Mouse (Mus musculus) forebrain, postnatal 0 days (tissue): ENCODE data around the gene Tmem192. TPM values are rescaled to one million over a fixed set of nuclear protein-coding genes. Genes with fewer than 3 reads are reported as not detected.
A peak's percentile ranks its signal among the peaks of the same experiment; 100 is the strongest.

Experiments used
- ATAC-seq: fragments of 200-750 bp; cut with Nextera tagmentation; 2 replicates; pipeline ENCODE4 v1.8.0; 2017; ENCODE audit warnings: mild to moderate bottlenecking, moderate library complexity
- DNase-seq: peaks from one replicate; pipeline ENCODE4 v3.0.0-alpha.2; 2015
- H3K27ac ChIP-seq: fragments of 300-500 bp; sonication (generic); 2 replicates; pipeline ENCODE4 v1.5.1; 2014; ENCODE audit warnings: low read depth, mild to moderate bottlenecking, antibody characterized with exemption, low read length, moderate library complexity, mixed read lengths
- H3K27me3 ChIP-seq: fragments of 300-500 bp; sonication (generic); 2 replicates; pipeline ENCODE4 v1.6.1; 2014; ENCODE audit warnings: mild to moderate bottlenecking, low read length, mixed read lengths; ENCODE audit not compliant: insufficient read depth
- H3K36me3 ChIP-seq: fragments of 300-500 bp; sonication (generic); 2 replicates; pipeline ENCODE4 v1.6.1; 2014; ENCODE audit warnings: mild to moderate bottlenecking, moderate library complexity; ENCODE audit not compliant: insufficient read depth
- H3K4me1 ChIP-seq: fragments of 300-500 bp; sonication (generic); 2 replicates; pipeline ENCODE4 v1.6.1; 2014; ENCODE audit warnings: antibody characterized with exemption; ENCODE audit not compliant: insufficient read depth
- H3K4me2 ChIP-seq: fragments of 300-500 bp; sonication (generic); 2 replicates; pipeline ENCODE4 v1.6.1; 2014; ENCODE audit warnings: low read depth, mild to moderate bottlenecking, moderate library complexity
- H3K4me3 ChIP-seq: fragments of 300-500 bp; sonication (generic); 2 replicates; pipeline ENCODE4 v1.5.1; 2014; ENCODE audit warnings: low read depth, low read length, mixed read lengths
- H3K9ac ChIP-seq: fragments of 300-500 bp; sonication (generic); 2 replicates; pipeline ENCODE4 v1.6.1; 2014; ENCODE audit warnings: mild to moderate bottlenecking
- H3K9me3 ChIP-seq: fragments of 300-500 bp; sonication (generic); 2 replicates; pipeline ENCODE4 v1.6.1; 2016; ENCODE audit warnings: low read length
- CTCF ChIP-seq: sonication (generic); IDR thresholded peaks from 2 replicates; pipeline ENCODE4 v1.5.1; 2016; ENCODE audit warnings: antibody characterized with exemption, control low read depth, low read depth
- WGBS: fragments of 180-500 bp; shearing (Covaris S2); extraction: QIAGEN DNeasy Blood & Tissue Kit; methylation state at CpG from one replicate; pipeline ENCODE4 v1.1.7; 2014; 5-methylcytosine and 5-hydroxymethylcytosine counted together
- polyA plus RNA-seq: library from polyadenylated mRNA; unstranded; fragments of >200 nt; fragmentation: Nextera tagmentation; extraction: Ambion mirVana; gene quantifications from 2 replicates; pipeline ENCODE4 v1.2.1, GENCODE M21; 2015
- total RNA-seq: library from RNA; depleted of rRNA; stranded (reverse); fragments of >200 nt; gene quantifications from 2 replicates; pipeline ENCODE4 v1.2.3, GENCODE M21; 2014

Tmem192 gene
- total and polyA plus RNA-seq, 2 experiments from 2014 or later = 14.5 to 35.9 TPM

DNA sequence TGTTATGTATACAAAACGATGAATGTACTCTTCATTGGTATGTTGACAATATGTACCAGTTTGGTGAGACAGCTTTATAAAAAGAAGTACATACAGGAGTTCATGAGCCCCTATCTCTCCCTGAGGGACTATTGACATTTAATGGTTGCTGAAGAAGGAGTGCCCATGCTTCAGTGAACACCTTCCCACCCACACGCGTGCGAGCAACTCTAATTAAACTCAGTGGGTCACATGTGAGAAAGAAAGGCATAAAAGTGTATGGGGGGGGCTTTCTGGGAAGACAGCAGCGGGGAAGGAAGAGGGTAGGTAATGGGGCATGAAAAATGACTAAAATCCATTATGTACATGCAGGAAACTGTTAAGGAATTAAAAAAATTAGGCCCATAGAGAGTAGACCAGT lies 30.2 kb upstream of the Tmem192 start:
- H3K27ac ChIP-seq = no peak overlapping the region
- no peaks in the 10 kb centered on the region for H3K27me3 ChIP-seq
- H3K4me2 ChIP-seq = no peak overlapping the region
- no peaks in the 10 kb centered on the region for H3K36me3 ChIP-seq
- H3K9me3 ChIP-seq = no peaks in the 10 kb centered on the region
- 62% methylated on average over 5 of the region's 5 CpGs for WGBS
- no peak for TF ChIP-seq CTCF
- H3K9ac ChIP-seq = no peak overlapping the region
- peak; percentile 3; the same call in 1 of the 2 replicates for ATAC-seq
- H3K4me3 ChIP-seq = no peak overlapping the region
- no peaks in the 10 kb centered on the region for H3K4me1 ChIP-seq
- no peak for DNase-seq

- H3K4me3 ChIP-seq = no peak overlapping the region
- H3K27ac ChIP-seq = no peak overlapping the region
- WGBS = 60% methylated on average over 3 of the region's 3 CpGs
- H3K9me3 ChIP-seq = no peaks in the 10 kb centered on the region
- DNase-seq = no peak
- TF ChIP-seq CTCF = no peak
- H3K27me3 ChIP-seq = no peaks in the 10 kb centered on the region
- H3K9ac ChIP-seq = no peak overlapping the region
- no peak overlapping the region for H3K4me2 ChIP-seq
- no peak for ATAC-seq
- peaks cover 5% of the 10 kb centered on the region; the same call in 1 of the 2 replicates for H3K4me1 ChIP-seq
- no peaks in the 10 kb centered on the region for H3K36me3 ChIP-seq
Observed at GRCm38 (mm10) chr8:64923329-64923728, 23.7 kb upstream of the Tmem192 start.

- no peak overlapping the region for H3K27ac ChIP-seq
- 72% methylated on average over 4 of the region's 4 CpGs for WGBS
- DNase-seq = no peak
Observed at GRCm38 (mm10) chr8:64925762-64926161, 21.2 kb upstream of the Tmem192 start.

DNA sequence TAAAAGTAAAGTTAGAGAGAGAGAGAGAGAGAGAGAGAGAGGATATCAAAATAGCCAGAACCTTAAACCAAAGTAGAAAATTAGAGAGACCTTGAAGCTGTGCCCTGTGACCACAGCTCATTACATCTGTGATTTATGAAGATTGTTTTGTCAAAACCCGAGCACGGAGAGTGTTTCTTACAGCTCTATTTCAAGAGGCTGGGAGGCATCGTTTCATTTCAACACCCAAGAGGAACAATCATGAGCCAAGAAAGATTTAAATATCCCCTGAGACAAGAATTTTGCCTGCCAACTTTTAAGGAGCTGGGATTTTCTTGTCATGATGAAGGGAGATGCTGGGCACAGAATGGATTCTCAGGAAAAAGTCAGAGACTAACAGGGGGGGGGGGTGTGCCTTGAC lies 20.6 kb upstream of the Tmem192 start:
- no peak overlapping the region for H3K4me2 ChIP-seq
- peak; percentile 79 for ATAC-seq
- 35% methylated on average over 3 of the region's 3 CpGs for WGBS
- H3K9me3 ChIP-seq = no peaks in the 10 kb centered on the region
- DNase-seq = peak; percentile 70
- no peaks in the 10 kb centered on the region for H3K36me3 ChIP-seq
- no peak overlapping the region for H3K27ac ChIP-seq
- H3K27me3 ChIP-seq = no peaks in the 10 kb centered on the region
- H3K4me3 ChIP-seq = no peak overlapping the region
- H3K9ac ChIP-seq = no peak overlapping the region
- peaks cover 5% of the 10 kb centered on the region; the same call in 1 of the 2 replicates for H3K4me1 ChIP-seq
- no peak for TF ChIP-seq CTCF

More at GRCm38 (mm10) chr8:64925762-64926161, 21.2 kb upstream of the Tmem192 start:
- no peak overlapping the region for H3K4me2 ChIP-seq
- ATAC-seq = no peak; the same call in 1 of the 2 replicates
- H3K9me3 ChIP-seq = no peaks in the 10 kb centered on the region
- H3K4me1 ChIP-seq = peaks cover 5% of the 10 kb centered on the region; the same call in 1 of the 2 replicates
- no peaks in the 10 kb centered on the region for H3K36me3 ChIP-seq
- no peak for TF ChIP-seq CTCF
- H3K4me3 ChIP-seq = no peak overlapping the region
- H3K27me3 ChIP-seq = no peaks in the 10 kb centered on the region
- no peak overlapping the region for H3K9ac ChIP-seq

GRCm38 (mm10) chr8:64928938-64929337 lies 18.0 kb upstream of the Tmem192 start:
- TF ChIP-seq CTCF = no peak
- WGBS = 68% methylated on average over 6 of the region's 6 CpGs
- no peak overlapping the region for H3K4me3 ChIP-seq
- peaks cover 5% of the 10 kb centered on the region; the same call in 1 of the 2 replicates for H3K4me1 ChIP-seq
- no peak overlapping the region for H3K4me2 ChIP-seq
- DNase-seq (no peak), ATAC-seq (no peak)
- H3K27ac ChIP-seq = no peak overlapping the region
- H3K9me3 ChIP-seq = no peaks in the 10 kb centered on the region
- H3K36me3 ChIP-seq = no peaks in the 10 kb centered on the region
- no peaks in the 10 kb centered on the region for H3K27me3 ChIP-seq
- no peak overlapping the region for H3K9ac ChIP-seq

- Histone ChIP-seq H3K9me3 (no peaks in the 10 kb centered on the region), H3K4me3 (no peak overlapping the region), H3K36me3 (no peaks in the 10 kb centered on the region), H3K9ac (no peak overlapping the region), H3K27me3 (no peaks in the 10 kb centered on the region), H3K4me1 (no peaks in the 10 kb centered on the region), H3K27ac (no peak overlapping the region), H3K4me2 (no peak overlapping the region)
- TF ChIP-seq CTCF = no peak
- DNase-seq (no peak), ATAC-seq (no peak)
- WGBS = 75% methylated on average over 3 of the region's 3 CpGs
Observed at GRCm38 (mm10) chr8:64934997-64935396, 12.0 kb upstream of the Tmem192 start.

- ATAC-seq = peak; percentile 60
- no peaks in the 10 kb centered on the region for H3K27me3 ChIP-seq
- H3K9ac ChIP-seq = no peak overlapping the region
- no peaks in the 10 kb centered on the region for H3K4me1 ChIP-seq
- H3K27ac ChIP-seq = no peak overlapping the region
- no peak for TF ChIP-seq CTCF
- no peak overlapping the region for H3K4me2 ChIP-seq
- no peak overlapping the region for H3K4me3 ChIP-seq
- H3K9me3 ChIP-seq = no peaks in the 10 kb centered on the region
- no peak for DNase-seq
- 71% methylated on average over 8 of the region's 8 CpGs for WGBS
- H3K36me3 ChIP-seq = no peaks in the 10 kb centered on the region
Observed at GRCm38 (mm10) chr8:64941019-64941418, 6.0 kb upstream of the Tmem192 start.

DNA sequence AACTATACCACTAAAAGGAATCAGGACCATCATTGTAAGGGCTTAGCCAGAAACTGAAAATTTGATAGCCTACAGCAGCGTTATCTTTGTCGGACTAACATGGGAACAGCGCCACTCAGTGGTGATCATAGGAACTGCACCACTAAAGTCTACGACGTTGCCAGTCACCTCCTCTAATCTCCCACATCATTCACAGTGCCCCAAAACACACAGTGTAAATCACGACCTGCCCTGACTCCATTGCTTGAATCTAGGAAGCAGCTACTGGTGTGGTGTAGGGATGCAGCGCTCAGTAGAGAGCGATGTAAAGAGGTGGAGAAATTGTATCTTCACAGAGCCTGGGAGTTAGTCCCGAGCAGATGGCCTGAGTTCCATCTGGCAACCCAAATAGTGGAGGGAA lies 5.5 kb upstream of the Tmem192 start:
- ATAC-seq (peak; percentile 74), DNase-seq (peak; percentile 92)
- H3K4me1 ChIP-seq = no peaks in the 10 kb centered on the region
- no peak overlapping the region for H3K9ac ChIP-seq
- peak; percentile 99 for TF ChIP-seq CTCF
- no peak overlapping the region; the same call in 1 of the 2 replicates for H3K4me2 ChIP-seq
- H3K9me3 ChIP-seq = no peaks in the 10 kb centered on the region
- 10% methylated on average over 9 of the region's 9 CpGs for WGBS
- no peaks in the 10 kb centered on the region for H3K27me3 ChIP-seq
- H3K4me3 ChIP-seq = no peak overlapping the region
- no peaks in the 10 kb centered on the region for H3K36me3 ChIP-seq
- no peak overlapping the region for H3K27ac ChIP-seq
